Mouse (Mus musculus) forebrain, embryonic 12.5 days (tissue): Measurements from ENCODE around the gene Olfr364-ps1. TPM values are rescaled to one million over a fixed set of nuclear protein-coding genes. Genes with fewer than 3 reads are reported as not detected.

ENCODE experiments used
- ATAC-seq: fragments of 200-750 bp; cut with Nextera tagmentation; 2 replicates; pipeline ENCODE4 v1.8.0; 2017; ENCODE audit warnings: moderate TSS enrichment; ENCODE audit not compliant: low FRiP score
- H3K27ac ChIP-seq: fragments of 300-500 bp; sonication (generic); 2 replicates; pipeline ENCODE4 v1.5.1; 2016; ENCODE audit warnings: mild to moderate bottlenecking
- H3K27me3 ChIP-seq: fragments of 300-500 bp; sonication (generic); 2 replicates; pipeline ENCODE4 v1.6.1; 2016; ENCODE audit warnings: mild to moderate bottlenecking
- H3K36me3 ChIP-seq: fragments of 300-500 bp; sonication (generic); replicated peaks from 2 replicates; pipeline ENCODE4 v1.6.1; 2016; ENCODE audit warnings: mild to moderate bottlenecking
- H3K4me1 ChIP-seq: fragments of 300-500 bp; sonication (generic); 2 replicates; pipeline ENCODE4 v1.6.1; 2016
- H3K4me2 ChIP-seq: fragments of 300-500 bp; sonication (generic); 2 replicates; pipeline ENCODE4 v1.6.1; 2016; ENCODE audit warnings: mild to moderate bottlenecking, moderate library complexity
- H3K4me3 ChIP-seq: fragments of 300-500 bp; sonication (generic); replicated peaks from 2 replicates; pipeline ENCODE4 v1.5.1; 2016; ENCODE audit warnings: mild to moderate bottlenecking
- H3K9ac ChIP-seq: fragments of 300-500 bp; sonication (generic); 2 replicates; pipeline ENCODE4 v1.6.1; 2016; ENCODE audit warnings: mild to moderate bottlenecking
- H3K9me3 ChIP-seq: fragments of 300-500 bp; sonication (generic); 2 replicates; pipeline ENCODE4 v1.6.1; 2016
- WGBS: fragments of 180-500 bp; shearing (Covaris S2); methylation state at CpG from one replicate; pipeline ENCODE4 v1.1.7; 2016; 5-methylcytosine and 5-hydroxymethylcytosine counted together
- polyA plus RNA-seq: library from polyadenylated mRNA; unstranded; fragments of >200 nt; fragmentation: Nextera tagmentation; extraction: Ambion mirVana; gene quantifications from 2 replicates; pipeline ENCODE4 v1.2.1, GENCODE M21; 2016

Olfr364-ps1 gene
- not detected in 2 replicates for polyA plus RNA-seq

- Histone ChIP-seq H3K9ac (no peak within 1 kb of the TSS), H3K4me2 (no peak within 1 kb of the TSS), H3K36me3 (no peaks in the 10 kb centered on the region), H3K4me3 (no peak within 1 kb of the TSS), H3K27me3 (no peaks in the 10 kb centered on the region), H3K9me3 (peaks cover 15% of the 10 kb centered on the region; the same call in 1 of the 2 replicates), H3K27ac (no peak within 1 kb of the TSS), H3K4me1 (no peaks in the 10 kb centered on the region)
- ATAC-seq, result no peak
- 88% methylated on average over 3 of the region's 3 CpGs for WGBS
Observed at GRCm38 (mm10) chr2:37139022-37139421, at the start of gene Olfr364-ps1. TSS of gene Olfr364-ps1 (plus strand) at chr2:37139322.

DNA sequence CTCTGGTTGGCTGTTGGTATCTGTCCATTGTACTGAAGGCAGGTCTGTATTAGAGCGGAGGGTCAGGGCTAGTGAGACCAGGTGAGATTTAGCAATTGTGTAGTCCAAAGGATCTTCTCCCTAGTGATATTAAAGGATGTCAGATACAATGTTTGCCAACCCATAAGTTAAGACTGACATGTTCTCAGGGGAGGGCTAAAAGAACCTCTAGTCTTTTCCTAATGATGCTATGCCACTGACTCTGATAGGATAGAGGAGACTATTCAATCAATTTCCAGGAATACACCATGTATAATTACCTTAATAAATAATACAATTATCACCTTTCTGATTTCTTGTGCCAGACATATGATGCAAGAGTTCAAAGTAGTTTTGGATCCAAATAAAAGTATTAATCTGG, 21.3 kb upstream of the Olfr364-ps1 start, which contains the start of gene Olfr362:
Olfr362 (minus strand) TSS at position 101 of the 400 bp plus-strand sequence.
- Histone ChIP-seq H3K36me3 (no peaks in the 10 kb centered on the region), H3K27me3 (no peaks in the 10 kb centered on the region), H3K27ac (no peak within 1 kb of the TSS), H3K4me1 (no peaks in the 10 kb centered on the region), H3K4me3 (no peak within 1 kb of the TSS), H3K9me3 (peaks cover 15% of the 10 kb centered on the region; the same call in 1 of the 2 replicates), H3K9ac (no peak within 1 kb of the TSS), H3K4me2 (no peak within 1 kb of the TSS)
- no peak for ATAC-seq
- 90% methylated on average over 1 of the region's 1 CpGs for WGBS

GRCm38 (mm10) chr2:37187898-37188297, 48.8 kb downstream of the Olfr364-ps1 start, which contains the start of gene Olfr365:
TSS of gene Olfr365 (plus strand) at chr2:37188198.
- H3K4me3 ChIP-seq, result no peak within 1 kb of the TSS
- no peaks in the 10 kb centered on the region for H3K36me3 ChIP-seq
- WGBS, result 79% methylated on average over 3 of the region's 3 CpGs
- no peak within 1 kb of the TSS for H3K27ac ChIP-seq
- H3K27me3 ChIP-seq, result no peaks in the 10 kb centered on the region
- H3K9me3 ChIP-seq, result peaks cover 10% of the 10 kb centered on the region; the same call in 1 of the 2 replicates
- H3K4me2 ChIP-seq, result no peak within 1 kb of the TSS
- no peak within 1 kb of the TSS for H3K9ac ChIP-seq
- no peak for ATAC-seq
- no peaks in the 10 kb centered on the region for H3K4me1 ChIP-seq

Other genes with a start within 250 kb of the Olfr364-ps1 start
- gene Olfr353, start 246.4 kb upstream of the Olfr364-ps1 start, polyA plus RNA-seq, result not detected in 2 replicates
- gene Olfr354, start 233.6 kb upstream of the Olfr364-ps1 start, polyA plus RNA-seq, result not detected in 2 replicates
- not detected in 2 replicates for gene Olfr355, start 210.4 kb upstream of the Olfr364-ps1 start, polyA plus RNA-seq
- gene Olfr356, start 202.2 kb upstream of the Olfr364-ps1 start, polyA plus RNA-seq, result not detected in 2 replicates
- gene Olfr357, start 145.5 kb upstream of the Olfr364-ps1 start, polyA plus RNA-seq, result not detected in 2 replicates
- not detected in 2 replicates for gene Olfr358, start 130.0 kb upstream of the Olfr364-ps1 start, polyA plus RNA-seq
- not detected in 2 replicates for gene Olfr360, start 73.6 kb upstream of the Olfr364-ps1 start, polyA plus RNA-seq
- not detected in 2 replicates for gene Olfr361, start 50.0 kb upstream of the Olfr364-ps1 start, polyA plus RNA-seq
- not detected in 2 replicates for gene Olfr362, start 21.4 kb upstream of the Olfr364-ps1 start, polyA plus RNA-seq
- gene Olfr365, start 48.9 kb downstream of the Olfr364-ps1 start, polyA plus RNA-seq, result not detected in 2 replicates
- gene Olfr366, start 72.3 kb downstream of the Olfr364-ps1 start, polyA plus RNA-seq, result not detected in 2 replicates
- gene Olfr368, start 187.2 kb downstream of the Olfr364-ps1 start, polyA plus RNA-seq, result not detected in 2 replicates
- gene Pdcl, start 220.0 kb downstream of the Olfr364-ps1 start, polyA plus RNA-seq, result 73.7 and 77.6 TPM in 2 replicates